15 mouse cellular contexts compared by ENCODE assay signal in genomic region chr12:100419946-100420874, GRCm38 (mm10).
A peak's percentile ranks its signal among the peaks of the same experiment; 100 is the strongest.
DNase-seq lines count a peak whose midpoint lies in the region; ATAC-seq and TF ChIP-seq lines count a peak whose summit lies in the region.
"Had no signal": no experiment of that assay in that cellular context is flagged by ENCODE, and none has a peak within 500 bp of the region (broad histone marks: within the 10 kb centered on the region; RNA-seq: fewer than 3 reads in every experiment).

No protein-coding gene starts in this region.

- no peak for TF ChIP-seq EP300 in stomach, postnatal 0 days (optimal IDR thresholded peaks at IDR 0.05)

- H3K9me3 ChIP-seq in hindbrain, embryonic 13.5 days = no peaks in the 10 kb centered on the region
- no peaks in the 10 kb centered on the region for H3K9me3 ChIP-seq in hindbrain, embryonic 10.5 days
- H3K9me3 ChIP-seq in intestine, embryonic 16.5 days (ENCODE audit: control insufficient read depth, low read length) = no peaks in the 10 kb centered on the region
- no peaks in the 10 kb centered on the region for H3K9me3 ChIP-seq in stomach, postnatal 0 days (ENCODE audit: control insufficient read depth, low read length)
- H3K9me3 ChIP-seq: embryonic facial prominence, embryonic 12.5 days; forebrain, embryonic 15.5 days; liver, embryonic 13.5 days had no signal

- no peak overlapping the region for H3K4me2 ChIP-seq in hindbrain, embryonic 13.5 days
- H3K4me2 ChIP-seq in intestine, embryonic 16.5 days (ENCODE audit: low read depth, low read length) = no peak overlapping the region
- H3K4me2 ChIP-seq in stomach, postnatal 0 days (replicated peaks; ENCODE audit: low read depth) = no peak overlapping the region
- H3K4me2 ChIP-seq: embryonic facial prominence, embryonic 12.5 days; forebrain, embryonic 15.5 days; liver, embryonic 13.5 days had no signal

- H3K4me3 ChIP-seq in hindbrain, embryonic 13.5 days = no peak overlapping the region
- H3K4me3 ChIP-seq in hindbrain, embryonic 10.5 days = no peak overlapping the region
- H3K4me3 ChIP-seq in intestine, embryonic 16.5 days (ENCODE audit: low read length) = no peak overlapping the region
- no peak overlapping the region for H3K4me3 ChIP-seq in stomach, postnatal 0 days (ENCODE audit: low read depth, low read length)
- H3K4me3 ChIP-seq: embryonic facial prominence, embryonic 12.5 days; forebrain, embryonic 15.5 days; liver, embryonic 13.5 days had no signal

- 0 out of 2 replicates have a peak overlapping the region, but pooled peaks have one; percentile 29 for H3K9ac ChIP-seq in hindbrain, embryonic 13.5 days
- no peak overlapping the region for H3K9ac ChIP-seq in intestine, embryonic 16.5 days (ENCODE audit: low read depth, low read length)
- H3K9ac ChIP-seq in stomach, postnatal 0 days (ENCODE audit: low read length) = no peak overlapping the region
- H3K9ac ChIP-seq: embryonic facial prominence, embryonic 12.5 days; forebrain, embryonic 15.5 days; liver, embryonic 13.5 days had no signal

- no peak for TF ChIP-seq CTCF in stomach, postnatal 0 days (IDR thresholded peaks at IDR 0.05; ENCODE audit: low read depth)

- H3K27me3 ChIP-seq in hindbrain, embryonic 13.5 days = no peaks in the 10 kb centered on the region
- H3K27me3 ChIP-seq in hindbrain, embryonic 10.5 days (ENCODE audit: insufficient read depth, poor library complexity, severe bottlenecking) = no peaks in the 10 kb centered on the region
- no peaks in the 10 kb centered on the region for H3K27me3 ChIP-seq in intestine, embryonic 16.5 days (replicated peaks; ENCODE audit: control insufficient read depth, insufficient read depth, low read length)
- H3K27me3 ChIP-seq in stomach, postnatal 0 days (ENCODE audit: control insufficient read depth, insufficient read depth, low read length) = no peaks in the 10 kb centered on the region
- H3K27me3 ChIP-seq: embryonic facial prominence, embryonic 12.5 days; forebrain, embryonic 15.5 days; liver, embryonic 13.5 days had no signal

- WGBS in hindbrain, embryonic 13.5 days = 72% methylated on average over 9 of the region's 9 CpGs
- WGBS in hindbrain, embryonic 10.5 days = 81% methylated on average over 9 of the region's 9 CpGs
- 63% methylated on average over 9 of the region's 9 CpGs for WGBS in intestine, embryonic 16.5 days
- WGBS in stomach, postnatal 0 days = 62% methylated on average over 9 of the region's 9 CpGs

- no peak for ATAC-seq in hindbrain, embryonic 13.5 days (ENCODE audit: low FRiP score)
- peak; percentile 51; the same call in 1 of the 2 replicates for ATAC-seq in intestine, embryonic 16.5 days
- no peak for ATAC-seq in stomach, postnatal 0 days (ENCODE audit: low FRiP score, low TSS enrichment)
- ATAC-seq: forebrain, embryonic 15.5 days had no signal

- H3K36me3 ChIP-seq in hindbrain, embryonic 13.5 days = no peaks in the 10 kb centered on the region
- H3K36me3 ChIP-seq in hindbrain, embryonic 10.5 days = no peaks in the 10 kb centered on the region
- H3K36me3 ChIP-seq in intestine, embryonic 16.5 days (ENCODE audit: control insufficient read depth, insufficient read depth, low read length) = no peaks in the 10 kb centered on the region
- no peaks in the 10 kb centered on the region for H3K36me3 ChIP-seq in stomach, postnatal 0 days (ENCODE audit: control insufficient read depth, insufficient read depth, low read length)
- H3K36me3 ChIP-seq: embryonic facial prominence, embryonic 12.5 days; forebrain, embryonic 15.5 days; liver, embryonic 13.5 days had no signal

- H3K4me1 ChIP-seq in hindbrain, embryonic 13.5 days (replicated peaks) = peaks cover 17% of the 10 kb centered on the region
- no peaks in the 10 kb centered on the region for H3K4me1 ChIP-seq in hindbrain, embryonic 10.5 days (replicated peaks)
- H3K4me1 ChIP-seq in intestine, embryonic 16.5 days (ENCODE audit: control insufficient read depth, insufficient read depth, low read length) = peaks cover 10% of the 10 kb centered on the region
- H3K4me1 ChIP-seq in stomach, postnatal 0 days (replicated peaks; ENCODE audit: control insufficient read depth, insufficient read depth) = 0 out of 2 replicates have a peak, but pooled peaks cover 2% of the 10 kb centered on the region
- H3K4me1 ChIP-seq: liver, embryonic 13.5 days had no signal

- no peak for DNase-seq in hindbrain, embryonic 10.5 days (ENCODE audit: low spot score)
- peak; percentile 35 for DNase-seq in MN1 (ENCODE audit: low spot score)
- DNase-seq in cerebellum, adult 8-10 months = peak; percentile 49
- no peak for DNase-seq in ovary, adult 18-20 months (ENCODE audit: low spot score)
- DNase-seq in kidney, postnatal 36 days = no peak
- no peak for DNase-seq in stomach, postnatal 0 days (ENCODE audit: low spot score)
- DNase-seq: heart, postnatal 14 days; kidney, postnatal 10 days; liver, embryonic 13.5 days; lung, postnatal 14 days; spleen, adult 18-20 months had no signal

- no peak overlapping the region for H3K27ac ChIP-seq in hindbrain, embryonic 13.5 days
- no peak overlapping the region for H3K27ac ChIP-seq in hindbrain, embryonic 10.5 days
- no peak overlapping the region for H3K27ac ChIP-seq in intestine, embryonic 16.5 days (ENCODE audit: low read length)
- no peak overlapping the region for H3K27ac ChIP-seq in stomach, postnatal 0 days (replicated peaks)
- H3K27ac ChIP-seq: embryonic facial prominence, embryonic 12.5 days; forebrain, embryonic 15.5 days; liver, embryonic 13.5 days had no signal

Comparison
In these comparisons a context has a peak if more than half of its experiments do, and no peak if none do; other contexts are left out.
1. DNase-seq: peak in MN1 (single experiment) and cerebellum, adult 8-10 months (single experiment); none in hindbrain, embryonic 10.5 days (single experiment), ovary, adult 18-20 months (single experiment), kidney, postnatal 36 days (0 of 2) and stomach, postnatal 0 days (single experiment).